Mouse (Mus musculus): Measurements from ENCODE around the gene Gm10037. TPM values are rescaled to one million over a fixed set of nuclear protein-coding genes. Genes with fewer than 3 reads are reported as not detected.
"Not testable (repeated sequence)": the region's sequence is repeated elsewhere in the genome, so short reads cannot be mapped to it uniquely, and the experiment has no call there.

The Gm10037 gene
- polyA plus RNA-seq, 1 experiment from 2014 or later, result 4.0 TPM

GRCm38 (mm10) chr13:67844853-67845194 is 13.9 kb downstream of the Gm10037 start:
- peak; percentile 40; the same call in 1 of the 2 replicates for ATAC-seq (ENCODE audit: low FRiP score, low read depth)
- 33% methylated on average over 8 of the region's 8 CpGs for WGBS

DNA sequence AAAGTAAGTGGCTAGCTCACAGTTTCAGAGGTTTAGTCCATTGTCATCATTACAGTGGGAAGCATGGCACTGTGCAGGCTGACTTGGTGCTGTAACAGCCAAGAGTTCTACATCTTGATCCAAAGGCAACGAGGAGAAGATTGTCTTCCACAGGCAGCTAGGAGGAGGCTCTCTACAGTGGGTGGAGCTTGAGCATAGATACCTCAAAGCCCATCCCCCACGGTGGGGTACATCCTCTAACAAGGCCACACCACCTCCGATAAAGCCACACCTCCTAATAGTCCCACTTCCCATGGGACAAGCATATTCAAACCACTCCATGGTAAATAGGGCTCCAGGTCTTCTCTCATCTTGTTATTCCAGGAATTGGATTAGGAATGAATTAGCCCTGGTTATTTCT is 19.5 kb downstream of the Gm10037 start:
- H3K27ac ChIP-seq, result no peak overlapping the region
- no peak overlapping the region for H3K9ac ChIP-seq
- no peak overlapping the region for H3K4me2 ChIP-seq (replicated peaks)
- 78% methylated on average over 3 of the region's 3 CpGs for WGBS
- no peaks in the 10 kb centered on the region for H3K27me3 ChIP-seq
- ATAC-seq (ENCODE audit: low FRiP score, low read depth), result no peak
- no peak overlapping the region for H3K4me3 ChIP-seq
- H3K4me1 ChIP-seq, result no peaks in the 10 kb centered on the region
- no peaks in the 10 kb centered on the region for H3K9me3 ChIP-seq
- H3K36me3 ChIP-seq, result no peaks in the 10 kb centered on the region

More at GRCm38 (mm10) chr13:67844853-67845194, 13.9 kb downstream of the Gm10037 start:
- 0 out of 2 replicates have a peak, but pooled peaks cover 4% of the 10 kb centered on the region for H3K4me1 ChIP-seq
- H3K27ac ChIP-seq, result no peak overlapping the region
- no peaks in the 10 kb centered on the region for H3K9me3 ChIP-seq
- no peaks in the 10 kb centered on the region for H3K36me3 ChIP-seq
- peak overlapping the region; percentile 43 for H3K4me3 ChIP-seq
- H3K4me2 ChIP-seq (replicated peaks), result peak overlapping the region; percentile 60
- H3K9ac ChIP-seq, result peak overlapping the region; percentile 45; the same call in 1 of the 2 replicates
- no peaks in the 10 kb centered on the region for H3K27me3 ChIP-seq

DNA sequence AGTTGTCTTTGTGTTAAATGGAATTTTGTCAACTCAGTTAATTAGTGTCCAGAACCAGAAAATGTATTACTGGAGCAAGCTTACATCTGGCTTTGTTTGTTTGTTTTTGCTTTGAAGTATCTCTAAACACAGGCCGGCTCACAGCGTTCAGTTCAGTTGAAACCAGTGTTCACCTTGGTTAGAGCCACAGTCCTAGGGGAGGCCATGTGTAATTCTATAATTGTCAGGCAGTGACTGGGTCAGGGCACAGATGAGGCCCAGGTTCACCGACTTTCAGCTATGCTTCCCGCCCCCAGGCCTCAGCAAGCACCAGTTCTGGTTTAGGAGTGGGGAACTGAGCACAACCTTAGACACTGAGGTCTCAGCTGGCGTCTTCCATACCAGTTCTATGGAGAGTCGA is 22.2 kb downstream of the Gm10037 start:
- ATAC-seq (ENCODE audit: low FRiP score, low read depth), result no peak
- Histone ChIP-seq H3K27me3 (no peaks in the 10 kb centered on the region), H3K4me1 (no peaks in the 10 kb centered on the region), H3K27ac (no peak overlapping the region), H3K4me2 (replicated peaks) (no peak overlapping the region), H3K9ac (no peak overlapping the region), H3K9me3 (no peaks in the 10 kb centered on the region), H3K4me3 (no peak overlapping the region), H3K36me3 (no peaks in the 10 kb centered on the region)
- whole genome bisulfite sequencing, result 63% methylated on average over 6 of the region's 6 CpGs

- Histone ChIP-seq H3K4me2 (replicated peaks) (no peak overlapping the region), H3K4me3 (no peak overlapping the region), H3K36me3 (no peaks in the 10 kb centered on the region), H3K9ac (no peak overlapping the region), H3K27me3 (no peaks in the 10 kb centered on the region), H3K27ac (no peak overlapping the region), H3K9me3 (no peaks in the 10 kb centered on the region), H3K4me1 (no peaks in the 10 kb centered on the region)
- 84% methylated on average over 2 of the region's 2 CpGs for WGBS
- ATAC-seq (ENCODE audit: low FRiP score, low read depth), result no peak
Measured at GRCm38 (mm10) chr13:67853983-67854382, 23.1 kb downstream of the Gm10037 start.

DNA sequence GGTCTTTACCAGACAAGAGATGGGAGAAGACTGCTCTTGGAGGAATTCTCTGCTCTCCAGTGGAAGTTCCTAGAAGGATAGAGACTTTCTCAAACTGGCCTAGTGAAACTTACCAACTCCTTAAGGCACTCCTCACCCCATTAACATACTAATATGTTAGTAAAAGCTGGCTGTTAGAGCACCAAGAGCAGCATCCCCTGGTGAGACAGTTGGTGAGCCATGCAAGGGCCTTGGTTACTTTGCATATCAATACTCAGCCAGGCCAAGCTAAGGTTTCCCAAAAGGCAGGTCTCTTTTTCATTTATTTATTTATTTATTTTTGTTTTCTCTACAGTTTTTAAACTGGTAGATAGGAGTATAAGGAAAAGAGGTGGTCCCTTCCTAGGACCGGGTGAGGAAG is 26.4 kb downstream of the Gm10037 start:
- WGBS, result 12% methylated on average over 1 of the region's 1 CpGs
- no peak overlapping the region for H3K4me3 ChIP-seq
- H3K36me3 ChIP-seq, result no peaks in the 10 kb centered on the region
- no peaks in the 10 kb centered on the region for H3K9me3 ChIP-seq
- no peaks in the 10 kb centered on the region for H3K4me1 ChIP-seq
- H3K27ac ChIP-seq, result no peak overlapping the region
- H3K9ac ChIP-seq, result no peak overlapping the region
- H3K27me3 ChIP-seq, result no peaks in the 10 kb centered on the region
- ATAC-seq (ENCODE audit: low FRiP score, low read depth), result no peak
- H3K4me2 ChIP-seq (replicated peaks), result no peak overlapping the region

DNA sequence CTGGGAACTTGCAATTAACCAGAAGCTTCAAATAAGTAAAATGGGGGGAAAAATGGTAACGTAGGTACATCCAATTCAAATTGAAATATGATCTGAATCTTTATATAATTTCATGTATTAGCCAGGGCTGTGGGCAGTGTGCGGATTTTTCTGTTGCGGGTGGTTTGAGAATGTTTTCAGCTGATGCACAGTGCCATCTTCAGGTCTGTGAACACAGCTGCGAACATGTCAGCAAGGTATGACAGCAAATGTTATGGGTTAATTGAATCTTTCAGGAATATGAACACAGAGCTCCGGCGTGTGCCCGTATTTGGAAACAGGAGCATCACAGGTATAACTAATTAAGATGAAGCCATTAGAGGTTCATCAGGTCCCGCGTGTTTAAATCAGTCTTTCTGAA is 31.6 kb downstream of the Gm10037 start:
- no peaks in the 10 kb centered on the region for H3K27me3 ChIP-seq
- H3K9ac ChIP-seq, result no peak overlapping the region
- 85% methylated on average over 9 of the region's 9 CpGs for WGBS
- H3K4me1 ChIP-seq, result no peaks in the 10 kb centered on the region
- no peaks in the 10 kb centered on the region for H3K36me3 ChIP-seq
- H3K4me3 ChIP-seq, result no peak overlapping the region
- H3K4me2 ChIP-seq (replicated peaks), result no peak overlapping the region
- H3K9me3 ChIP-seq, result no peaks in the 10 kb centered on the region
- ATAC-seq (ENCODE audit: low FRiP score, low read depth), result no peak
- no peak overlapping the region for H3K27ac ChIP-seq

DNA sequence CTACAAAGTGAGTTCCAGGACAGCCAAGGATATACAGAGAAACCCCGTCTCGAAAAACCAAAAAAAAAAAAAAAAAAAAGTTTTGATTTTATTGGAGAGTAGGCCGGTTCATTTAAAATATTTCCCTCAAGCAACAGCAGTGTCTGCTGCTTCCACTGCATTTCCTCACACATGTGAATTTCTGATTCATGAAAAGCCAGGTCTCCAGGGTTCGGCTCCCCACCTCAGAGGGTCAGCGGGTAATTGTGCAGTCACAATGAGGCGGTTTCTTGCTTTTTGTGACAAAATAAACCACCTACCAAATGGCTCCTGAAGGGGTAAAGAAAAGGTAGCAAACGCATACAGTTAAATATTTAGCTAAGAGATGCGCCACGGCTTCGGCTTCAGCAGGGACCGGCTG is 32.1 kb downstream of the Gm10037 start, which contains the start of gene BC048507:
TSS of gene BC048507 (plus strand) at position 301 of the 400 bp plus-strand sequence.
- 81% methylated on average over 11 of the region's 11 CpGs for WGBS
- no peak for ATAC-seq (ENCODE audit: low FRiP score, low read depth)
- Histone ChIP-seq H3K27ac (no peak within 1 kb of the TSS), H3K4me3 (no peak within 1 kb of the TSS), H3K36me3 (no peaks in the 10 kb centered on the region), H3K27me3 (no peaks in the 10 kb centered on the region), H3K4me2 (replicated peaks) (no peak within 1 kb of the TSS), H3K9ac (no peak within 1 kb of the TSS), H3K4me1 (no peaks in the 10 kb centered on the region), H3K9me3 (no peaks in the 10 kb centered on the region)

DNA sequence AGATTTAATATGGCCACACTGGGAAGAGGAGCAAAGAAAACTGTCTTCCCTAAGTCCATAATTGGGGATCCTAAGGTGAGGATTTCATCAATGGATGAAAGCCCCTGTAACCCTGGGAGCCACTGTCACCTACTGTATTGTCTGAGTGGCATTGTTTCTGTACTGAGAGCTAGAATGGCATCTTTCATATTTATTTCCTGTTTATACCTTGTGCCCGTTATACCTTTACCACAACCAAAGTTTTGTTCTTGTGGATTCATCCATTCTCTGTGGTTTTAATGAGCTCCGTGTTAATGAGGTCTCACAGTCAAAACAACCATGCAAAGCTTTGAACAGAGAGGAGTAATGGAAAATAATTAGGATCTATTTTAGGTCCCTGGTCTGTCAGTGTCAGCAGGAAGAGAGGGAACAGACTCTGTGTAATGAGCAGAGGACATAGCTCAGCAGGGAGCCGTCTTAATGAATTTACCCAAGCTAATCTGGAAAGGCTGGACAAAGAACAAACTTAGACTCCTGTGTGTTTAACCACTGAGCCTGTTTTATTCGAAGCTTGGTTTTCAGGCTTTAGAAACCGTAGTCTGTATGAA is 34.0 kb downstream of the Gm10037 start:
- Histone ChIP-seq H3K9me3 (no peaks in the 10 kb centered on the region), H3K9ac (no peak overlapping the region), H3K27me3 (no peaks in the 10 kb centered on the region), H3K4me3 (no peak overlapping the region), H3K4me1 (no peaks in the 10 kb centered on the region), H3K4me2 (replicated peaks) (no peak overlapping the region), H3K36me3 (no peaks in the 10 kb centered on the region), H3K27ac (no peak overlapping the region)
- 44% methylated on average over 5 of the region's 5 CpGs for WGBS
- no peak for ATAC-seq (ENCODE audit: low FRiP score, low read depth)

- no peaks in the 10 kb centered on the region for H3K9me3 ChIP-seq
- ATAC-seq (ENCODE audit: low FRiP score, low read depth), result no peak
- H3K9ac ChIP-seq, result no peak overlapping the region
- H3K4me1 ChIP-seq, result no peaks in the 10 kb centered on the region
- no peak overlapping the region for H3K4me3 ChIP-seq
- no peak overlapping the region for H3K27ac ChIP-seq
- no peaks in the 10 kb centered on the region for H3K27me3 ChIP-seq
- no peaks in the 10 kb centered on the region for H3K36me3 ChIP-seq
- 30% methylated on average over 3 of the region's 3 CpGs for WGBS
- H3K4me2 ChIP-seq (replicated peaks), result no peak overlapping the region
Measured at GRCm38 (mm10) chr13:67867899-67868298, 37.0 kb downstream of the Gm10037 start.

GRCm38 (mm10) chr13:67876049-67876698 is 45.3 kb downstream of the Gm10037 start:
- H3K27ac ChIP-seq; H3K4me1 ChIP-seq; H3K9me3 ChIP-seq; H3K36me3 ChIP-seq; H3K9ac ChIP-seq; H3K4me3 ChIP-seq; H3K27me3 ChIP-seq; ATAC-seq (ENCODE audit: low FRiP score, low read depth): not testable (repeated sequence)
- 43% methylated on average over 7 of the region's 12 CpGs for WGBS
- H3K4me2 ChIP-seq (replicated peaks), result peak overlapping the region; percentile 37

GRCm38 (mm10) chr13:67876699-67877254 is 45.9 kb downstream of the Gm10037 start:
- H3K9ac ChIP-seq, result no peak overlapping the region
- peak; percentile 54; the same call in 1 of the 2 replicates for ATAC-seq (ENCODE audit: low FRiP score, low read depth)

DNA sequence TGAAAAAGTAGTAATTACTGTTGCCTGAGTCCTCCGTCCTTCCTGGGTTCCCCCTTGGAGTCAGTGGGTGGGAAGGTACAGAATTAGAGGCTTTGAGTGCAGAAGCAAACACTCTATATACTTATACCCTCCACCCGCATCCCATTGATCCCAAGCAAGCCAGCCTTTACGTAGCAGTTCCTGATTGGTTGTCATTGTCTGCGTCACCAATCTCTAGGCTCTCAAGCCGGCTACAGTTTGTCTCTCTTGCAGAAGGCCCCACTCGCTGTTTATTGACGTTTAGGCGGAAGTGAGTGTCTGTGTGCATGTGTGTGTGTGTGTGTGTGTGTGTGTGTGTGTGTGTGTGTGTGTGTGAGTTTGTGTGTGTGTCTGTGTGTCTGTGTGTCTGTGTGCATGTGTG is 53.1 kb downstream of the Gm10037 start:
- no peaks in the 10 kb centered on the region for H3K4me1 ChIP-seq

More at GRCm38 (mm10) chr13:67876699-67877254, 45.9 kb downstream of the Gm10037 start:
- H3K4me1 ChIP-seq, result no peaks in the 10 kb centered on the region
- H3K27me3 ChIP-seq, result no peaks in the 10 kb centered on the region
- H3K27ac ChIP-seq, result no peak overlapping the region
- no peaks in the 10 kb centered on the region for H3K36me3 ChIP-seq
- no peaks in the 10 kb centered on the region; the same call in 1 of the 2 replicates for H3K9me3 ChIP-seq
- 69% methylated on average over 6 of the region's 7 CpGs for WGBS
- no peak overlapping the region for H3K4me3 ChIP-seq
- no peak overlapping the region for H3K4me2 ChIP-seq (replicated peaks)

More for the DNA sequence above, 53.1 kb downstream of the Gm10037 start:
- H3K9me3 ChIP-seq, result peaks cover 15% of the 10 kb centered on the region; the same call in 1 of the 2 replicates
- no peak overlapping the region for H3K4me3 ChIP-seq
- no peak for ATAC-seq (ENCODE audit: low FRiP score, low read depth)
- no peaks in the 10 kb centered on the region for H3K27me3 ChIP-seq
- 92% methylated on average over 8 of the region's 8 CpGs for WGBS
- no peaks in the 10 kb centered on the region for H3K36me3 ChIP-seq
- H3K27ac ChIP-seq, result no peak overlapping the region
- no peak overlapping the region for H3K9ac ChIP-seq
- no peak overlapping the region for H3K4me2 ChIP-seq (replicated peaks)
